Mouse (Mus musculus) c-Kit-positive CD71-positive TER-119-negative erythroid progenitor cells, embryonic 14.5 days (primary cell): ENCODE results near the gene Prnp.
A peak's percentile ranks its signal among the peaks of the same experiment; 100 is the strongest.

Source experiments
- DNase-seq: peaks from one replicate; pipeline ENCODE4 v3.0.0-alpha.2; 2013; ENCODE audit warnings: low read depth

Prnp gene

GRCm38 (mm10) chr2:131948916-131949639 lies 39.4 kb downstream of the Prnp start:
- DNase-seq, result no peak

GRCm38 (mm10) chr2:131949767-131950597 lies 40.3 kb downstream of the Prnp start:
- no peak for DNase-seq

DNA sequence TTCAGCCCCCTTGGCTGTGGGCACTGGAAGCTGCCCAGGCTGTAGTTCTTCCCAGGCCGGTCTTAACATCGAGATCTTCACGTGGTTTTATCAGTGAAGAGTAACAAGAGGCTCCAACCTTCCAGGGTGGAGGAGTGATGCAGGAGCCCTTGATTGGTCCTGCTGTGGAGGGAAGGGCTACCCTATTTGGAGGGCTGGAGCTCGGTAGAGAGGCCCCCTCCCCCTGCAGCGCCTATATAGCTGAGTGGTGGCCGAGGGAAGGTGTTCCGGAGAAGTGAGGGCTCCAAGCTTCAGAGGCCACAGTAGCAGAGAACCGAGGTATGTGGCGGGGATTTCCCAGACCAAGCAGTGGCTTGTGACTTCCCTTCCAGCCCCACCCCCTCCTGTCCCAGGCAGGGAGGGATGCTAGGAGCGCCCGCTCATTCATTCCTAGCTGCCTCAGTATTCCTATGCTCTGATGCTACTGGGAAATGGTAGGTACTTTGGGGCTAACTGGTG lies 40.9 kb downstream of the Prnp start, which contains the start of gene Prnd:
Gene Prnd, plus strand, starts transcription at position 264 of the 498 bp plus-strand sequence.
- no peak for DNase-seq

- no peak for DNase-seq
These were observed 42.7 kb downstream of the Prnp start for GRCm38 (mm10) chr2:131952456-131952855.

- no peak for DNase-seq
These were observed 43.3 kb downstream of the Prnp start for GRCm38 (mm10) chr2:131952961-131953538.

DNA sequence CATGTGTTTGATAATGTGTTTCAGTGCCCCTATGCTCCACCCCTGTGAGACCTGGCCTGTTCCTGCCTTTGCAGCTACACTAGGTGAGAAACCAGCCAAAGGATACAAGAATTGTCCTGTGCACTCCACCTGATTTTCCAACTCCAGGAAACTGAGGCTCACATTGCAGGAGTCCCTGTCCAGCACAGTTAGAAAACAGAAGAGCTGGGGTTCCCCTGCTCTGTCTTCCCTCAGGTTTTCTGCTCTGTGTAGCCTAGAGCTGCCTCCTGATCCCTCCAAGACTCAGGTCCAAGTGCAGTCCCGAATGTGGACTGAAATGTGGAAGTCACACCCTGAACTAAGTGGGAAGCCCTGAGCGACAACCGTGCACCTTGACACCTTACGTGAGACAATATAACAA lies 44.0 kb downstream of the Prnp start:
- no peak for DNase-seq

DNA sequence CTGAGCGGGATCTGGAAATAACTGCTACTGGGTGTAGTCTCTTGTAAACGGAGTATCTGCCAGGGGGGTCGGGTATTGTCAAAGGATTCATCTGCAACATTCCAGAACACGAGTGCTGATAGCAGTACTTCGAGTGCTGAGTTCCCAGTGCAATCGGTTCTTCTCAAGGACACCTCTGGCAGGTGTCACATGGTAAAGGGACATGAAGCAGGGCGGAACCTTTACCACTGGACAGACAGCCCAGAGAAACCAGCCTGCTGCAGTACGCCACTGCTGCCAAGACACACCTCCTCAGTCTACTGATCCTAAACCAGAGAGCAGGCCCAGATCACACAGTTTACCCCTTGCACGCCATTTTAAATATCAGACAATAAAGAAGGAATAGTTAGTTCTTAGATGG lies 45.1 kb downstream of the Prnp start:
- DNase-seq, result no peak

GRCm38 (mm10) chr2:131955264-131955663 lies 45.5 kb downstream of the Prnp start:
- DNase-seq, result no peak

DNA sequence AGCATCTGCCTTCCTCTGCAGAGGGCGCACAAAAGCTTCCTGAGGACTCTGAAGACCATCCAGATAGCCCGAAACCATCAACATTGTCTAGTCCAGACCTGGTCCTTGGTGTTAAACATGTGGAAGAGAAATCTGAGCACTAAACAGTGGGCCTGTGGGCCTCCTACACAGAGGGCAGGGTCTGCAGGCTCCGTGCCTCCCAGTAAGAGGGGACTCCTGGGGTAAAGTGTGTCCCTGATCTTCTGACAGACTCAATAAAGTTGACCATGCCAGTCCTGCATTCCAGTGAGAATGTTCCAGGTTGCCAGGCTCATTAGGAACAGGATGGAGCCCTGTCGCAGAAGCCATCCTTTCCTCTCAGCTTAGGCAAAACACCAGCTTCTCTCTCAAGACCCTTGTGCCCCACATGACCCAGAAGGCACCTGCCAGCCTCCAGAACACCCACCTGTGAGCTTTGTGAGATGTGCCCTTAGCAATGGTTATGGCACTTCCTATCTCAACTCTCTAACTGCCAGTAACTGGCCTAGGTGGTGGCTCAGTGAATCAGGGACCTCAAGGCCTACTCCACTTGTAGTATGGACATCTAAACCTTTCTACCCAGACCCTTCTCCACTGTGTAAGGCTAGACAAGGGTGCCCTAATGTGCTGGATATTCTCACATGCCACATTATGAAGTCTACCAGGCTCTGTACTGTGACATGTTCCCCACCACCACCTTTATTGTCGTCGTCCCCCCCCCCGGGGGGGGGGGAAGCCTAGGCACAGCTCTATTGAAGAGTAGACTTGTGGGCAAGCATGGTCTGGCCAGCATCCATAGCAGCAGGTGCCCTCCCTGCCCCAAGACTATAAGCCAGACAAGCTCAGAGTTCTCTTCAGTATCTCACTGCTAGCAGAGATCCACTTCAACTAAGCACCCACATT lies 46.9 kb downstream of the Prnp start:
- DNase-seq, result no peak

DNA sequence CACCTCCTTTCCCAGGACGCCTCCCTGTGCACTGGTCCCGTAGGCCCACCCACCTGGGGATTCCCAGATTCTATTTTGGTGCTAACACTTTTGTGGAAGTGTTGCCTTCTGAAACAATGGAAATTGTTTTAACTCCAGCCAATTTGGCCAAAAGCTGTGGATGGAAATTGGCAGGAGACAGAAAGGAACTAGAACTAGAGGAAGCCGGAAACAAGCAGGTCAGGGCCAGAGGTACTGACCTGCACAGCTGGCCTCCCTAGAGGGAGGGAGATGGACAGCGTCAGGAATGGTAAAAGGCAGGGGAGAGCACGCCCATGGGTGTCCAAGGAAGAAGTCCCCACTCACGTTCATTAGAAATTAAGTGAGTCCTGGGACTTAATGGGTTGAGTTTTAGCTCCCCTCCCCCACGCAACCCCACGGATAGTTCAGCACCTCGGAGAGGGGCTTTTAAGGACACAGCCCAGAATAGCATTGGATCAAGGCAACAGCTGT lies 48.0 kb downstream of the Prnp start:
- no peak for DNase-seq

DNA sequence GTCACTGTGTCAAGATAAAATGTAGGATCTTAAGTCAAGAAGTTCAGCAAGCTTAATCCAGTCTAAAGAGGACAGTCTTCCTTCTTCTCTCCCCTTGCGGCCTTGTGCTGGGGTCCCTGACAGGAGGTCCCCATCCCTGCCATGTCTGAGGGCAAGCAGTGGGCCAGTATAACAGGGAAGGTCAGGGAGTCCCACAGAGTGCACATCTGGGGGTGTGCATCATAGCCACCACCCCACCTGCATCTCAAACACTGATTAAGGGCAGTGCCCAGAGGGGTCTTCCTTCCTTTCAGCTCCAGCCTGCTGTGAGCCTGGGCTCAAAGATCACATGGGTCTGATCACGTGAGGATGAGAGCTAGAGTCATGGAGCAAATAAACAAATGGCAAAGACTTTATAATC lies 51.9 kb downstream of the Prnp start:
- no peak for DNase-seq

- no peak for DNase-seq
These were observed 60.9 kb downstream of the Prnp start for GRCm38 (mm10) chr2:131970597-131970996.

DNA sequence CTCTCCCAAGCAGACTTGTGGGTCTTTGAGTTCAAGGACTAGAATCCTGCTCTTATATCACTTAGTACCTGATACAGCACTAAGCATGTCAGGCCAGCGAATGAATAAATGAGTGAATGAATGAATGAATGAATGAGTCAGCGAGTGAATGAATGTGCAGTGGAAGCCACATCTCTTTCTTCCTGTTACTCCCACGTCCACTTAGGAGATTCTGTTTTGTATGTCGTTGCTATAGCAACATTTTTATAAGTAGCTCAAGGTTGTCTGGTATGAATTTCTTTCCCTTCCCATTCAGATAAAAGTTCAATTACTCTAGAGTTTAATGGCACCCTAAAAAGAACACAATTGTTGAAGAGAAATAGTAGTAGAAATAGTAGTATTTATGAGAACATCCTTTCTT lies 61.4 kb downstream of the Prnp start:
- no peak for DNase-seq

- DNase-seq, result no peak
These were observed 66.9 kb downstream of the Prnp start for GRCm38 (mm10) chr2:131976663-131977062.

DNA sequence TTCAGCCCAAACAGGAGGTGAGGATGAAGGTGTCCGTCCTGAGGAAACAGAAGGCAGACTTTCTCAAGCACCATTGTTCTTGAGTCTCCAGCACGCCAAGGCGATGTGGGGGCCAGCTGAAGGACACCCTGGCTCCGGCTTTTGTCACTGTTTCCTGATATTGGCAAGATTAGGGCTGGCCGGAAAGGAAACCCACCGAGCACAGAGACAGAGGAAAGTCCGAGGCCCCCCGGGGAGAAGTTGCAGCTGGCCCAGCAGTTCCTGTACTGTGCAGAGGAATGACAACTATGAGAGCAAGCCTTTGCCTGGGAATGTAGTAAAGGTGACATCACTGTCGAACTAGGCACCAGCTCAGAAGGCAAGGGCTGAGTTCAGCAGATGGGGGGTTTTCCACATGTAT lies 71.1 kb downstream of the Prnp start:
- DNase-seq, result no peak

GRCm38 (mm10) chr2:131982546-131983196 lies 72.9 kb downstream of the Prnp start:
- peak; percentile 37 for DNase-seq

GRCm38 (mm10) chr2:131987950-131988349 lies 78.2 kb downstream of the Prnp start:
- no peak for DNase-seq
